In the genomic region with DNA sequence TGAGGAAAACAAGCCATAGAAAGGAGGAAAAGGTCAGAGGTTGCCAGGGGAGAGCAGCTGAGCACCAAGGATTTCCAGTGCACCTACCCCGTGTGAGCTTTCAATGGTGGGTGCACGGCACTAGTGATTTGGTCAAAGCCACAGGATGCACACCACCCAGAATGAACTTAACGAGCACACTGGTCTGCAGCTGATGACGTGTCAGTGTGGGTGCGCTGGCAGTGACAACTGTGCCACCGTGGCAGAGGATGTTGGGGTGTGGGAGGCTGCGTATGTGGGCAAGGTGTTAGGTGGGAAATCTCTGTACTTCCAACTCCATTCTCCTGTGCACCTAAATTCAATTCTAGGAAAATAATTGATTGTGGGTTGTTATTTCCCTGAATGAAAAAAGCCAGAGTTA, we compare ENCODE assay signal across 14 mouse cellular contexts.
"Had no signal": no experiment of that assay in that cellular context is flagged by ENCODE, and none has a peak within 500 bp of the region (broad histone marks: within the 10 kb centered on the region; RNA-seq: fewer than 3 reads in every experiment).

No protein-coding gene starts in this region.

- H3K4me3 ChIP-seq: intestine, embryonic 15.5 days; layer of hippocampus, adult 2 months; limb, embryonic 10.5 days; liver, embryonic 15.5 days; midbrain, embryonic 12.5 days; stomach, embryonic 15.5 days had no signal

- DNase-seq: kidney, adult 18-20 months; kidney, postnatal 10 days; kidney, postnatal 4 days; lung, adult 2 months; lung, postnatal 4 days; thymus, postnatal 4 days had no signal

- H3K27ac ChIP-seq: intestine, embryonic 15.5 days; layer of hippocampus, adult 2 months; limb, embryonic 10.5 days; liver, embryonic 15.5 days; midbrain, embryonic 12.5 days; stomach, embryonic 15.5 days had no signal

- ATAC-seq: intestine, embryonic 15.5 days; lung, postnatal 0 days; midbrain, embryonic 16.5 days had no signal
